Mouse (Mus musculus) CH12.LX (cell line): ENCODE measurements around the gene Noto. TPM values are rescaled to one million over a fixed set of nuclear protein-coding genes. Genes with fewer than 3 reads are reported as not detected.

ENCODE experiments used
- DNase-seq: peaks from one replicate; pipeline ENCODE4 v3.0.0-alpha.2; 2013; ENCODE audit errors: extremely low read depth
- H3K27ac ChIP-seq: 2 replicates; pipeline ENCODE4 v1.5.1; 2012; ENCODE audit warnings: low read depth, mild to moderate bottlenecking, control low read depth, moderate library complexity; ENCODE audit not compliant: insufficient read depth
- H3K27me3 ChIP-seq: replicated peaks from 2 replicates; pipeline ENCODE3; 2012; ENCODE audit warnings: inconsistent platforms
- H3K36me3 ChIP-seq, 2 experiments: replicated peaks in 1 of 2; 2 replicates each; pipeline versions ENCODE3 to v1.6.1; 2012; ENCODE audit warnings: inconsistent platforms in 1 of 2, low read length in 1 of 2, mild to moderate bottlenecking in 1 of 2, mixed read lengths in 1 of 2, moderate library complexity in 1 of 2; ENCODE audit not compliant: control insufficient read depth in 1 of 2, insufficient read depth in 1 of 2
- H3K4me1 ChIP-seq, 2 experiments: 2 replicates each; pipeline ENCODE4 v1.6.1; 2012; ENCODE audit warnings: inconsistent platforms in 1 of 2, moderate library complexity in 1 of 2; ENCODE audit not compliant: insufficient read depth in 2 of 2, control insufficient read depth in 1 of 2
- H3K4me2 ChIP-seq: 2 replicates; pipeline ENCODE4 v1.6.1; 2012; ENCODE audit warnings: low read depth, mild to moderate bottlenecking, control low read depth; ENCODE audit not compliant: poor library complexity, insufficient read depth, severe bottlenecking
- H3K4me3 ChIP-seq, 3 experiments: fragments of 150-350 bp in 1 of 3; sonication (generic) in 1 of 3; replicated peaks in 1 of 3; 2 replicates each; pipeline versions ENCODE3 to v1.5.1; 2011 to 2012; ENCODE audit warnings: low read depth in 2 of 3, low read length in 2 of 3, mild to moderate bottlenecking in 2 of 3, moderate library complexity in 2 of 3, control low read depth in 1 of 3, improper control_type of control experiment in 1 of 3, inconsistent platforms in 1 of 3, mixed read lengths in 1 of 3; ENCODE audit not compliant: poor library complexity in 1 of 3
- H3K79me2 ChIP-seq: replicated peaks from 2 replicates; pipeline ENCODE4 v1.6.1; 2012; ENCODE audit warnings: mild to moderate bottlenecking, moderate library complexity; ENCODE audit not compliant: control insufficient read depth, poor library complexity, insufficient read depth, severe bottlenecking; ENCODE audit errors: extremely low read depth
- H3K9ac ChIP-seq: 2 replicates; pipeline ENCODE4 v1.6.1; 2012; ENCODE audit warnings: low read depth, mild to moderate bottlenecking, control low read depth, moderate library complexity; ENCODE audit not compliant: insufficient read depth
- H3K9me3 ChIP-seq: replicated peaks from 2 replicates; pipeline ENCODE3; 2012; ENCODE audit warnings: low read length, inconsistent platforms, mixed read lengths
- BHLHE40 ChIP-seq: IDR thresholded peaks from 2 replicates; pipeline ENCODE4 v1.6.1; 2011; ENCODE audit warnings: mild to moderate bottlenecking, low read depth, low read length, improper control_type of control experiment
- CHD1 ChIP-seq: IDR thresholded peaks from 2 replicates; pipeline ENCODE4 v1.6.1; 2012; ENCODE audit warnings: low read depth, low read length, improper control_type of control experiment, inconsistent platforms
- CHD2 ChIP-seq: IDR thresholded peaks from 2 replicates; pipeline ENCODE4 v1.6.1; 2011; ENCODE audit warnings: low read length, improper control_type of control experiment
- CTCF ChIP-seq, 2 experiments: IDR thresholded peaks in 1 of 2; conservative IDR thresholded peaks in 1 of 2; 2 replicates each; pipeline ENCODE4 v1.5.1; 2011 to 2012; ENCODE audit warnings: low read depth in 2 of 2, low read length in 2 of 2, improper control_type of control experiment in 1 of 2, inconsistent platforms in 1 of 2, mild to moderate bottlenecking in 1 of 2, moderate library complexity in 1 of 2
- E2F4 ChIP-seq: IDR thresholded peaks from 2 replicates; pipeline ENCODE4 v1.6.1; 2011; ENCODE audit warnings: low read depth, low read length, improper control_type of control experiment; ENCODE audit not compliant: insufficient replicate concordance
- EP300 ChIP-seq: IDR thresholded peaks from 2 replicates; pipeline ENCODE4 v1.6.1; 2011; ENCODE audit warnings: low read length, improper control_type of control experiment
- ETS1 ChIP-seq: conservative IDR thresholded peaks from 2 replicates; pipeline ENCODE4 v1.6.1; 2012; ENCODE audit warnings: low read depth, mild to moderate bottlenecking, inconsistent platforms, low read length, improper control_type of control experiment, moderate library complexity
- JUN ChIP-seq: IDR thresholded peaks from 2 replicates; pipeline ENCODE4 v1.6.1; 2011; ENCODE audit warnings: low read depth, mild to moderate bottlenecking, low read length, improper control_type of control experiment, moderate library complexity; ENCODE audit not compliant: insufficient read depth
- JUND ChIP-seq: conservative IDR thresholded peaks from 2 replicates; pipeline ENCODE4 v1.6.1; 2011; ENCODE audit warnings: low read depth, low read length, improper control_type of control experiment
- KAT2A ChIP-seq: IDR thresholded peaks from 2 replicates; pipeline ENCODE4 v1.6.1; 2012; ENCODE audit warnings: low read length, improper control_type of control experiment, inconsistent platforms; ENCODE audit not compliant: insufficient replicate concordance
- MAX ChIP-seq: IDR thresholded peaks from 2 replicates; pipeline ENCODE4 v1.6.1; 2011; ENCODE audit warnings: low read length, improper control_type of control experiment
- MEF2A ChIP-seq: IDR thresholded peaks from 2 replicates; pipeline ENCODE4 v1.6.1; 2014; ENCODE audit warnings: low read depth, mild to moderate bottlenecking, inconsistent platforms, low read length, improper control_type of control experiment, borderline replicate concordance
- MXI1 ChIP-seq: IDR thresholded peaks from 2 replicates; pipeline ENCODE4 v1.6.1; 2011; ENCODE audit warnings: mild to moderate bottlenecking, low read depth, low read length, improper control_type of control experiment
- NELFE ChIP-seq: IDR thresholded peaks from 2 replicates; pipeline ENCODE4 v1.6.1; 2011; ENCODE audit warnings: low read depth, low read length, improper control_type of control experiment
- PAX5 ChIP-seq: IDR thresholded peaks from 2 replicates; pipeline ENCODE4 v1.6.1; 2012; ENCODE audit warnings: low read length, inconsistent platforms, mixed read lengths
- POLR2AphosphoS2 ChIP-seq: IDR thresholded peaks from 2 replicates; pipeline ENCODE4 v1.6.1; 2011; ENCODE audit warnings: low read depth, low read length, improper control_type of control experiment
- RAD21 ChIP-seq: IDR thresholded peaks from 2 replicates; pipeline ENCODE4 v1.6.1; 2011; ENCODE audit warnings: low read depth, mild to moderate bottlenecking, low read length, improper control_type of control experiment, moderate library complexity
- SIN3A ChIP-seq: IDR thresholded peaks from 2 replicates; pipeline ENCODE4 v1.6.1; 2012; ENCODE audit warnings: low read length, improper control_type of control experiment, inconsistent platforms
- TBP ChIP-seq: conservative IDR thresholded peaks from 2 replicates; pipeline ENCODE4 v1.6.1; 2011; ENCODE audit warnings: low read depth, low read length, improper control_type of control experiment
- TCF12 ChIP-seq: IDR thresholded peaks from 2 replicates; pipeline ENCODE4 v1.6.1; 2014; ENCODE audit warnings: low read depth, mild to moderate bottlenecking, inconsistent platforms, low read length, improper control_type of control experiment
- UBTF ChIP-seq: IDR thresholded peaks from 2 replicates; pipeline ENCODE4 v1.6.1; 2012; ENCODE audit warnings: low read depth, mild to moderate bottlenecking, inconsistent platforms, low read length, improper control_type of control experiment, moderate library complexity
- USF1 ChIP-seq: IDR thresholded peaks from 2 replicates; pipeline ENCODE4 v1.6.1; 2014; ENCODE audit warnings: low read depth, mild to moderate bottlenecking, inconsistent platforms, low read length, improper control_type of control experiment
- USF2 ChIP-seq: conservative IDR thresholded peaks from 2 replicates; pipeline ENCODE4 v1.6.1; 2011; ENCODE audit warnings: low read depth, low read length, improper control_type of control experiment
- ZKSCAN1 ChIP-seq: IDR thresholded peaks from 2 replicates; pipeline ENCODE4 v1.6.1; 2012; ENCODE audit warnings: low read depth, inconsistent platforms, low read length, improper control_type of control experiment, borderline replicate concordance
- ZNF384 ChIP-seq: IDR thresholded peaks from 2 replicates; pipeline ENCODE4 v1.6.1; 2012; ENCODE audit warnings: low read depth, low read length, improper control_type of control experiment, inconsistent platforms
- dilution Hi-C: fragments of 300-500 bp; cut with MboI; formaldehyde crosslinking; loops from 2 replicates; pipeline ENCODE4 v1.14.3; 2020; ENCODE audit warnings: low sequenced_read_pairs; ENCODE audit not compliant: extremely low pct_unique_long_range_greater_than_20kb, extremely low pct_ligation_motif_present
- in situ Hi-C: fragments of 300-500 bp; cut with MboI; formaldehyde crosslinking; loops from 3 replicates; pipeline ENCODE4 v1.14.3; 2019; ENCODE audit warnings: low sequenced_read_pairs, low pct_ligation_motif_present, low pct_unique_long_range_greater_than_20kb, mixed read lengths
- polyA plus RNA-seq: library from polyadenylated mRNA; unstranded; fragments of >175 nt; gene quantifications from 2 replicates; pipeline ENCODE4 v1.2.1, GENCODE M21; 2012; ENCODE audit warnings: low read depth; ENCODE audit not compliant: insufficient read length
- total RNA-seq, 2 experiments: library from RNA; depleted of rRNA; stranded (reverse); fragments of 300-350 nt in 1 of 2; fragments of >200 nt in 1 of 2; gene quantifications; 2 replicates each; pipeline ENCODE4 v1.2.3; 2012 to 2014

Gene Noto
- total and polyA plus RNA-seq, 3 experiments = not detected

DNA sequence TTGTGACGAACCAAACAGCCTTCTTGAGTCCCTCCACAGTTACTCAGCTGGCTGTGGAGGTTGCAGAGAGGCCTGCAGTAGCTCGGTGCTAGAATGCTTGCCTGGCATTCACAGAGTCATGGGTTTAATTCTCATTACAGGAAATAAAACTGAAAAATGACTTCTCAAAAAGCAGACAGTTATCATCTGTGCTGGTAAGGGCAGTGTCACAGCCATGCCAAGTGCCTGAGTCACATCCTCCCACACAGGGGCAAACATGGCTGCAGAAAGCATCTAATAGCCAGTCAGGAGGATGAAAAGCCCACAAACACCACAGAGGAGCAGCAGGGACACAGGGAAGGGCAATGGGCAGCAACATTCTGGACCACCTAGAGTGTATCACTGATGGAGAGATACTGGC is 40.9 kb upstream of the Noto start:
- peaks cover 38% of the 10 kb centered on the region for H3K27me3 ChIP-seq
- H3K36me3 ChIP-seq = no peaks in the 10 kb centered on the region
- H3K27ac ChIP-seq = no peak overlapping the region
- no peak for DNase-seq
- no peak overlapping the region for H3K4me3 ChIP-seq
- no peak overlapping the region for H3K4me2 ChIP-seq
- no peaks in the 10 kb centered on the region for H3K79me2 ChIP-seq
- TF ChIP-seq TBP = no peak
- TF ChIP-seq CHD1 = no peak
- TF ChIP-seq SIN3A = no peak
- TF ChIP-seq PAX5 = no peak
- TF ChIP-seq E2F4 = no peak
- TF ChIP-seq UBTF = no peak
- TF ChIP-seq CTCF (conservative IDR thresholded peaks at IDR 0.05 in 1 of 2, IDR thresholded peaks at IDR 0.05 in 1 of 2; ENCODE audit: low read depth in 2 of 2, low read length in 2 of 2) = no peak
- no peak for TF ChIP-seq NELFE
- TF ChIP-seq USF1 = no peak
- no peak for TF ChIP-seq JUN
- TF ChIP-seq USF2 = no peak
- no peak for TF ChIP-seq MXI1
- in situ Hi-C loops = no loop called here
- dilution Hi-C loops = no loop called here
- H3K4me1 ChIP-seq = peaks cover 0 to 13% of the 10 kb centered on the region in 2 experiments; a peak in 3 of 4 replicates
- H3K9me3 ChIP-seq = peaks cover 3% of the 10 kb centered on the region
- no peak overlapping the region for H3K9ac ChIP-seq

- Histone ChIP-seq H3K9ac (no peak overlapping the region), H3K9me3 (peaks cover 3% of the 10 kb centered on the region), H3K4me2 (no peak overlapping the region), H3K27ac (no peak overlapping the region), H3K79me2 (no peaks in the 10 kb centered on the region), H3K4me3 (no peak overlapping the region), H3K27me3 (peaks cover 51% of the 10 kb centered on the region), H3K4me1 (no peaks in the 10 kb centered on the region), H3K36me3 (no peaks in the 10 kb centered on the region)
- DNase-seq = no peak
- dilution Hi-C loops = no loop called here
- TF ChIP-seq MEF2A = no peak
- TF ChIP-seq NELFE = no peak
- TF ChIP-seq JUN = no peak
- TF ChIP-seq PAX5 = no peak
- no peak for TF ChIP-seq JUND
- no peak for TF ChIP-seq KAT2A
- no peak for TF ChIP-seq USF1
- no peak for TF ChIP-seq ZNF384
- TF ChIP-seq MAX = no peak
- TF ChIP-seq RAD21 = no peak
- TF ChIP-seq CHD2 = no peak
- TF ChIP-seq POLR2AphosphoS2 = no peak
- no peak for TF ChIP-seq BHLHE40
- no peak for TF ChIP-seq USF2
- no peak for TF ChIP-seq EP300
- no peak for TF ChIP-seq ETS1
- TF ChIP-seq ZKSCAN1 = no peak
- no peak for TF ChIP-seq TCF12
- in situ Hi-C loops = loop anchor here (5.0 kb wide), 1 partner anchor 41 kb away; no protein-coding TSS in a partner anchor
Measured at GRCm38 (mm10) chr6:85388608-85389007, 35.1 kb upstream of the Noto start.
